Mouse (Mus musculus) brain, embryonic 14.5 days (tissue): Measurements from ENCODE around the gene Fam20a.

ENCODE experiments used
- CTCF ChIP-seq: fragments of 200-500 bp; IDR thresholded peaks from 2 replicates; pipeline ENCODE4 v1.5.1; 2012; ENCODE audit warnings: inconsistent platforms, mild to moderate bottlenecking, moderate library complexity, borderline replicate concordance; ENCODE audit not compliant: insufficient read depth, insufficient read length; ENCODE audit errors: extremely low read depth
- POLR2A ChIP-seq: fragments of 200-500 bp; IDR thresholded peaks from 2 replicates; pipeline ENCODE4 v1.6.1; 2012; ENCODE audit warnings: mild to moderate bottlenecking, inconsistent platforms, borderline replicate concordance; ENCODE audit not compliant: poor library complexity, insufficient read depth, insufficient read length, severe bottlenecking; ENCODE audit errors: extremely low read depth

DNA sequence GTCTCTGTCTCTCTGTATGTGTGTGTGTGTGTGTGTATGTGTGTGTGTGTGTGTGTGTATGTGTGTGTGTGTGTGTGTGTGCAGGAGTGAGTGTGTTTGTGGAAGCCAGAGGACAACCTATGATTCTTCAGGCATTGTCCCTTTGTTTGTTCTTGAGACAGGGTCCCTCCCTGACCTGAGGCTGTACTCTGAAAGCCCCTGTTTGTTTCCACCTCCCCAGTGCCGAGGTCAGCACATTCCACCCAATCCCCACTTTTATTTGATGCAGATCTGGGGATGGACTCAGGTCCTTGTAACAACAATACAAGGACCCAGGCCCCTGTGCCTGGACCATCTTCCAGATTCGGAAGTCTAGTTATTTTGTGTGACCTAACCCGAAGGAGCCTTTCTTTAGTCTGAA lies 14.6 kb downstream of the Fam20a start:
- no peak for TF ChIP-seq CTCF
- TF ChIP-seq POLR2A, result no peak
